Mouse (Mus musculus) kidney, embryonic 15.5 days (tissue): ENCODE measurements around the gene Lhb. TPM values are rescaled to one million over a fixed set of nuclear protein-coding genes. Genes with fewer than 3 reads are reported as not detected.

Experiments
- ATAC-seq: fragments of 200-750 bp; cut with Nextera tagmentation; replicated peaks from 2 replicates; pipeline ENCODE4 v1.8.0; 2017; ENCODE audit warnings: moderate TSS enrichment; ENCODE audit not compliant: low FRiP score
- H3K27ac ChIP-seq: fragments of 300-500 bp; sonication (generic); 2 replicates; pipeline ENCODE4 v1.5.1; 2015; ENCODE audit warnings: mild to moderate bottlenecking, inconsistent platforms
- H3K27me3 ChIP-seq: fragments of 300-500 bp; sonication (generic); 2 replicates; pipeline ENCODE4 v1.6.1; 2015; ENCODE audit warnings: inconsistent platforms
- H3K36me3 ChIP-seq: fragments of 300-500 bp; sonication (generic); 2 replicates; pipeline ENCODE4 v1.6.1; 2015; ENCODE audit warnings: inconsistent platforms
- H3K4me1 ChIP-seq: fragments of 300-500 bp; sonication (generic); 2 replicates; pipeline ENCODE4 v1.6.1; 2015; ENCODE audit warnings: inconsistent platforms
- H3K4me2 ChIP-seq: fragments of 300-500 bp; sonication (generic); 2 replicates; pipeline ENCODE4 v1.6.1; 2015; ENCODE audit warnings: moderate library complexity, mild to moderate bottlenecking, inconsistent platforms
- H3K4me3 ChIP-seq: fragments of 300-500 bp; sonication (generic); replicated peaks from 2 replicates; pipeline ENCODE4 v1.5.1; 2015; ENCODE audit warnings: mild to moderate bottlenecking, inconsistent platforms
- H3K9ac ChIP-seq: fragments of 300-500 bp; sonication (generic); 2 replicates; pipeline ENCODE4 v1.6.1; 2015; ENCODE audit warnings: mild to moderate bottlenecking, inconsistent platforms
- H3K9me3 ChIP-seq: fragments of 300-500 bp; sonication (generic); replicated peaks from 2 replicates; pipeline ENCODE4 v1.6.1; 2016; ENCODE audit warnings: inconsistent platforms
- WGBS: fragments of 180-500 bp; shearing (Covaris S2); methylation state at CpG from one replicate; pipeline ENCODE4 v1.1.7; 2015; ENCODE audit warnings: mixed read lengths; 5-methylcytosine and 5-hydroxymethylcytosine counted together
- polyA plus RNA-seq: library from polyadenylated mRNA; unstranded; fragments of >200 nt; fragmentation: Nextera tagmentation; extraction: Ambion mirVana; gene quantifications from 2 replicates; pipeline ENCODE4 v1.2.1, GENCODE M21; 2015

Gene Lhb
- polyA plus RNA-seq, 1 experiment from 2014 or later = not detected

DNA sequence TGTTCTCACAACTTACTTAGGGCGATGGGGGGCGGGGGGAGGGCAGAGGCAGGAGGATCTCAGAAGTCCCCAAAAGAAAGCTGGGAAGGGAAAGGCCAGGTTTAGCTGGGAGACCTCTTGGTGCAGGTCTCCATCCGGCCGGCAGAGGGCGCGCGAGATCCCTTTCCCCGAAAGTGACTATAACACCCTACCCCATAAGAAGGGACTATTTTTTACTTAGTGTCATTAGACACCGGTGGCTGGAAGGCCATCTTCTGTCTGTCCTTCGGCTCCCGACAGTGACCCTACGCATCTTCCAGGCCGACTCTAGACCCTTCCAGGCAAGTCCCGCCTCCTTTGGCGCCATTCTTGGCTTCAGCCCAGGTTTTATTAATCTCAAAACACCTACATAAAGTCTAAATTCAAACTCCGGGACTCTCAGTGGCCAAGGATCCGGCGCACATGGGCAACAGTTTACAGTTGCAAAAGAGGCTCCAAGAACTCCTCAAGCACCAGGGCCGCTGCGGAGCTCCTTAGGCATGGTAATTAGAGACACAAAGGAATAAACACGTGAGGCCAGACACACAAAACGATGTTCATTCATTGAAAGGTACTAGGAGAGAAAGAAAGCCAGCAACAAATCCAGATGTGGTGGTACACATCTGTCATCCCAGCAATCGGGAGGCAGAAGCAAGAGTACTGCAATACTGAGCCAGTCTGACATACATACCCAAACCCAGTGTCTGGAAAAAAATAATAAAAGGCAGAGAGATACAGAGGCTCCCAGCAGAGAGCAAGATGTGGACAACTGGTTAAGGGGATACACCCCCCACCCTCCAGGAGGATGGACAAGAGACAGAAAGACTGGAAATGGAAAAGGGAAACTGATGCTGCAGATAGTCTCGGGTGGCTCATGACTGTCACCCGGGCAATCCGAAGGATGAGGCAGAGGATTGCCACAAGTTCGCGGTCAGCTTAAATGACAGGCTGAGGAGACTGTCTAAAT lies 15.2 kb upstream of the Lhb start, which contains the start of gene Kcna7:
Kcna7 (plus strand) TSS at position 563 of the 985 bp plus-strand sequence.
- peaks cover 56% of the 10 kb centered on the region for H3K27me3 ChIP-seq
- H3K9me3 ChIP-seq = no peaks in the 10 kb centered on the region
- peaks cover 19% of the 10 kb centered on the region for H3K4me1 ChIP-seq
- no peak within 1 kb of the TSS for H3K9ac ChIP-seq
- 11% methylated on average over 28 of the region's 28 CpGs for WGBS
- H3K36me3 ChIP-seq = no peaks in the 10 kb centered on the region
- H3K27ac ChIP-seq = no peak within 1 kb of the TSS
- peak within 1 kb of the TSS; percentile 82 for H3K4me2 ChIP-seq
- peak within 1 kb of the TSS; percentile 45 for H3K4me3 ChIP-seq
- 0 out of 2 replicates have a peak, but pooled peaks have one; percentile 34 for ATAC-seq

DNA sequence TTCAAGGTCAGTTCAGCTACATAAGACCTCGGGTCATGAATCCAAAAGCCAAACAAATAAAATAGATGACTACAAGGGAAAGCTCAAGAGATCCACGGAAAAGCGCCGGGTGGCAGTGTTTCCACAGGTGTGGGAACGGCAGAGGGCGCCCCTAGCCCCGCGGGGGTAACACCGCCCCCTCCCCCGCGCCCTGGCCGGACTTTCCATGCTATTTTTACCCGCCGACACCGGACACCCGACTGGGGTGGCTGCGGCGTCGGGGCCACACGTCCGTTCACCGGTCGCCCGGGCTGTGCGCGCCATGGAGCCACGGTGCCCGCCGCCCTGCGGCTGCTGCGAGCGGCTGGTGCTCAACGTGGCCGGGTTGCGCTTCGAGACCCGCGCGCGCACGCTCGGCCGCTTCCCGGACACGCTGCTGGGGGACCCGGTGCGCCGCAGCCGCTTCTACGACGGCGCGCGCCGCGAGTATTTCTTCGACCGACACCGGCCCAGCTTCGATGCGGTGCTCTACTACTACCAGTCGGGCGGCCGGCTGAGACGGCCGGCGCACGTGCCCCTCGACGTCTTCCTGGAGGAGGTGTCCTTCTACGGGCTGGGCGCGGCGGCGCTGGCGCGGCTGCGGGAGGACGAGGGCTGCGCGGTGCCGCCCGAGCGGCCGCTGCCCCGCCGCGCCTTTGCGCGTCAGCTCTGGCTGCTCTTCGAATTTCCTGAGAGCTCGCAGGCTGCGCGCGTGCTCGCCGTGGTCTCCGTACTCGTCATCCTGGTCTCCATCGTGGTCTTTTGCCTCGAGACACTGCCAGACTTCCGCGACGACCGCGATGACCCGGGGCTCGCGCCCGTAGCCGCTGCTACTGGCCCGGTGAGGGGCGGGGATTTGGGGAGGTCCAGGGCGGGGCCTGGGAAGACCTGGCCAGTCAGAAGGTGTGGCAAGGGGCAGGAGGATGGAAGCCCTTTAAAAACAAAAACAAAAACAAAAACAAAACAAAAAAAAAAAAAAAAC lies 14.2 kb upstream of the Lhb start:
- no peaks in the 10 kb centered on the region for H3K9me3 ChIP-seq
- no peak overlapping the region; the same call in 1 of the 2 replicates for H3K9ac ChIP-seq
- peaks cover 67% of the 10 kb centered on the region for H3K27me3 ChIP-seq
- no peaks in the 10 kb centered on the region for H3K36me3 ChIP-seq
- 1% methylated on average over 111 of the region's 114 CpGs for WGBS
- no peak overlapping the region for H3K27ac ChIP-seq
- H3K4me1 ChIP-seq = peaks cover 19% of the 10 kb centered on the region
- peak overlapping the region; percentile 82 for H3K4me2 ChIP-seq
- peak overlapping the region; percentile 45 for H3K4me3 ChIP-seq
- no peak for ATAC-seq

DNA sequence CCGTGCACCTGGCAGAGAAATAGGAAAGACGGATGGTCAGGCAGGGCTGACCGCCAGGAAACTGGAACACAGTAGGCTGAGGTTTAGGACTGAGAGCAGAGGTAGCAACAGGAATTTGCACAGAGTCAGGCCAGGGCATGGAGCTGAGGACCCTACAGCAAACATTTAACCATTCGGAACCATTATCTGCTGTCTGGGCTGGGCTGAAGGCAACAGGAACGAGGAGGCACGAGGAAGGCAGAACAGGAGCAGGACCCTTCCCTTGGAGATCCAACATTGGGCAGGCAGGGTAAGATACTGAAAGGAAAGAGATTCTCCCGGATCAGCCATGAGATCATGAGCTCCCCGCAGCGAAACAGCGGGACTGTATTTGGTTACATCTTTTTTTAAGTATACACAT lies 12.8 kb upstream of the Lhb start:
- no peak overlapping the region for H3K27ac ChIP-seq
- no peak overlapping the region for H3K4me3 ChIP-seq
- no peak overlapping the region for H3K9ac ChIP-seq
- H3K4me2 ChIP-seq = no peak overlapping the region
- no peaks in the 10 kb centered on the region for H3K9me3 ChIP-seq
- ATAC-seq = no peak
- WGBS = 83% methylated on average over 10 of the region's 10 CpGs
- H3K36me3 ChIP-seq = no peaks in the 10 kb centered on the region
- peaks cover 79% of the 10 kb centered on the region for H3K27me3 ChIP-seq
- peaks cover 19% of the 10 kb centered on the region for H3K4me1 ChIP-seq

DNA sequence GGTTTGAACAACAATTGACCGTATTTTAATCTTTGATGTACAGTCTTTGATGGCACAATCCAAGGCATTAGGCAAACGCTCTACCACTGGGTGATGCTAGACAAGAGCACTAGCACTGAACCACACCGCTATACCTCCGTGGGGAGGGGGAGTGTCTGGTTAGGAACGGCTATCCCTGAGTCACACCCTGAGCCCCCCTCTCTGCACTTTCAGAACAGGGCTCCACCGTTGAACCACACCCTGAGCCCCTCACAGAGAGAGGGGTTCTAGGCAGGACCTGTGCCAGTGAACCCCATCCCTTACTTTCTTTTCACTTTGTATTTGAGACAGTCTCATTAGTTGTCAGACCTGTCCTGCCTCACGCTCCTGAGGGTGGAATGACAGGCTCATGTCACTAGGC lies 12.3 kb upstream of the Lhb start:
- Histone ChIP-seq H3K9ac (no peak overlapping the region), H3K4me2 (no peak overlapping the region), H3K27ac (no peak overlapping the region), H3K4me3 (no peak overlapping the region), H3K36me3 (no peaks in the 10 kb centered on the region), H3K9me3 (no peaks in the 10 kb centered on the region), H3K4me1 (peaks cover 24% of the 10 kb centered on the region), H3K27me3 (peaks cover 84% of the 10 kb centered on the region)
- ATAC-seq = no peak
- 70% methylated on average over 7 of the region's 7 CpGs for WGBS

DNA sequence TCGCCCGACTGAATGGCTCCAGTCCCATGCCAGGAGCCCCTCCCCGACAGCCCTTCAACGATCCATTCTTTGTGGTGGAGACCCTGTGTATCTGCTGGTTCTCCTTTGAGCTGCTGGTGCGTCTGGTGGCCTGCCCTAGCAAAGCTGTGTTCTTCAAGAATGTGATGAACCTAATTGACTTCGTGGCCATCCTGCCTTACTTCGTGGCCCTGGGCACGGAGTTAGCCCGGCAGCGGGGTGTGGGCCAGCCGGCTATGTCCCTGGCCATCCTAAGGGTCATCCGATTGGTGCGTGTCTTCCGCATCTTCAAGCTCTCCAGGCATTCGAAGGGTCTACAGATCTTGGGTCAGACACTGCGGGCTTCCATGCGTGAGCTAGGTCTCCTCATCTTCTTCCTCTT lies 11.7 kb upstream of the Lhb start:
- Histone ChIP-seq H3K4me2 (no peak overlapping the region), H3K4me1 (peaks cover 30% of the 10 kb centered on the region), H3K9me3 (no peaks in the 10 kb centered on the region), H3K4me3 (no peak overlapping the region), H3K36me3 (no peaks in the 10 kb centered on the region), H3K27me3 (peaks cover 88% of the 10 kb centered on the region), H3K9ac (no peak overlapping the region), H3K27ac (no peak overlapping the region)
- no peak for ATAC-seq
- 87% methylated on average over 17 of the region's 17 CpGs for WGBS

- H3K4me2 ChIP-seq = no peak overlapping the region
- no peak overlapping the region for H3K4me3 ChIP-seq
- WGBS = 87% methylated on average over 8 of the region's 8 CpGs
- no peaks in the 10 kb centered on the region for H3K9me3 ChIP-seq
- no peak overlapping the region for H3K9ac ChIP-seq
- H3K4me1 ChIP-seq = peaks cover 37% of the 10 kb centered on the region
- H3K27ac ChIP-seq = no peak overlapping the region
- peaks cover 95% of the 10 kb centered on the region for H3K27me3 ChIP-seq
- no peak for ATAC-seq
- no peaks in the 10 kb centered on the region for H3K36me3 ChIP-seq
These were observed 11.0 kb upstream of the Lhb start for GRCm38 (mm10) chr7:45409497-45410163.

DNA sequence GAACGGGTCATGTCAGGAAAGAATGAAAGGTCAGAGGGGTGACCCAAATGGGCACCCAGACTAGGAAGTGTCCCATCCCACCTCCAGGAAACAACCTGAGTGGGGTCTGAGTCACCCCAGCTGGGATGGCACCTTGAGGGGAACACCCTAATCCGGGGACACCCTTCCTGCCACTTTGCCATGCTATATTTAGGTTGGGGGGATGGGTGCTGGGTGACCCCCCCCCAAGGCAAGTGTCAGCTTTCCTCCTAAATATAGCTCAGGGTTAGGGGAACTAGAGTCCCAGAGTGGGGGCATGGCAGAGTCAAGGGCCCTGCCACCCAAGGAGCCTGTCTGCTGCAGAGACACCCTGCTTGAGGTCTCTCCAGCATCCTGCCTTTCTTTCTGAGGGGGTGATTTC lies 8.2 kb upstream of the Lhb start:
- peaks cover 97% of the 10 kb centered on the region for H3K27me3 ChIP-seq
- 87% methylated on average over 2 of the region's 2 CpGs for WGBS
- H3K36me3 ChIP-seq = no peaks in the 10 kb centered on the region
- peaks cover 34% of the 10 kb centered on the region for H3K4me1 ChIP-seq
- H3K9ac ChIP-seq = no peak overlapping the region
- no peak overlapping the region for H3K4me3 ChIP-seq
- no peaks in the 10 kb centered on the region for H3K9me3 ChIP-seq
- H3K4me2 ChIP-seq = no peak overlapping the region
- ATAC-seq = no peak
- no peak overlapping the region for H3K27ac ChIP-seq

GRCm38 (mm10) chr7:45413113-45413863 lies 7.3 kb upstream of the Lhb start, which contains the start of gene Ntf5:
TSS of gene Ntf5 (plus strand) at chr7:45413695.
- H3K4me3 ChIP-seq = peak within 1 kb of the TSS; percentile 55
- 2% methylated on average over 35 of the region's 45 CpGs for WGBS
- H3K36me3 ChIP-seq = no peaks in the 10 kb centered on the region
- peaks cover 97% of the 10 kb centered on the region for H3K27me3 ChIP-seq
- peak within 1 kb of the TSS; percentile 92 for H3K4me2 ChIP-seq
- peak within 1 kb of the TSS; percentile 52 for H3K9ac ChIP-seq
- no peaks in the 10 kb centered on the region for H3K9me3 ChIP-seq
- ATAC-seq = peak; percentile 62
- H3K27ac ChIP-seq = peak within 1 kb of the TSS; percentile 42; the same call in 1 of the 2 replicates
- H3K4me1 ChIP-seq = peaks cover 42% of the 10 kb centered on the region

DNA sequence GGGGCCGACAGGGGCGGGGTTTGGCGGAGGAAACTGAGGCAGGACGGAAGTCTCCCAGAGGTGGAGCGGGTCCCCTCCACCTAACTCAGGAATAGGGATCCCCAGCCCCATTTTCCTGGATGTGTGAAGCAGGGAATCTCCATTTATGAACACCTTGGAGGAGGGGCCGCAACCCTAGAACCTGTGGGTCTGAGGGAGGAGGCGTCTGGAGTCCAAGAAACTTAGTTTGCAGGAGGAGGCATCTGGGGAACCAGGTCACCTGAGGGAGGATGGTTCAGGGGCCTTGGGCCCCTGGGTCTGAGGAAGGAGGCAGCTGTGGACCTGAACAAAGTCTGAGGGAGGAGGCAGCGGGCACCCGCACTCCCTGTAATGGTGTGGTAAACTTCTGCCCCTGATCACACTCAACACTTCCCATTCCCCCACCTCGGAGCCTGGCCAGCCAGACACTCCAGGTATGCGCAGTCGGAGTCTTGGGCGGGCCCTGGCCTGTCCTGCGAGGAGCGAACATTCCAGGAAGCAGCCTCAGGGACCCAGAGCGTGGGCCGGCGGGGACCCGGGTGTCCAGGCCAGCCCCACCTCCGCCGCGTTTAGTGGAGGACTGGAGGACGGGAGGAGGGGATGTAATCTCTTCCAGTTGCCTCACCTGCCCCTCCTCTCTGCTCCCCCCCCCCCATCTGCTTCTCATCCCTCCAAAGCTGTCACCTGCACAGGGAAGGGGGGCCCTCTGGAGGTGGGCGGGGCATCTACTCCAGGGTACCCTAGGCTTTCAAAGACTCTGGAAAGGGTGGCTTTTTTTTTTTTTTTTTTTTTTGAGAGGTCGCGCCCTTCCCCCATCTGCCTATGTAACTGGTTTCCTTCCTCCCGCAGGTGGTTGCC lies 6.5 kb upstream of the Lhb start:
- peak; percentile 31 for ATAC-seq
- no peaks in the 10 kb centered on the region for H3K36me3 ChIP-seq
- H3K27ac ChIP-seq = peak overlapping the region; percentile 42; the same call in 1 of the 2 replicates
- H3K9ac ChIP-seq = peak overlapping the region; percentile 52
- 2% methylated on average over 27 of the region's 27 CpGs for WGBS
- H3K9me3 ChIP-seq = no peaks in the 10 kb centered on the region
- peaks cover 97% of the 10 kb centered on the region for H3K27me3 ChIP-seq
- H3K4me1 ChIP-seq = peaks cover 45% of the 10 kb centered on the region
- peak overlapping the region; percentile 55 for H3K4me3 ChIP-seq
- peak overlapping the region; percentile 92 for H3K4me2 ChIP-seq

DNA sequence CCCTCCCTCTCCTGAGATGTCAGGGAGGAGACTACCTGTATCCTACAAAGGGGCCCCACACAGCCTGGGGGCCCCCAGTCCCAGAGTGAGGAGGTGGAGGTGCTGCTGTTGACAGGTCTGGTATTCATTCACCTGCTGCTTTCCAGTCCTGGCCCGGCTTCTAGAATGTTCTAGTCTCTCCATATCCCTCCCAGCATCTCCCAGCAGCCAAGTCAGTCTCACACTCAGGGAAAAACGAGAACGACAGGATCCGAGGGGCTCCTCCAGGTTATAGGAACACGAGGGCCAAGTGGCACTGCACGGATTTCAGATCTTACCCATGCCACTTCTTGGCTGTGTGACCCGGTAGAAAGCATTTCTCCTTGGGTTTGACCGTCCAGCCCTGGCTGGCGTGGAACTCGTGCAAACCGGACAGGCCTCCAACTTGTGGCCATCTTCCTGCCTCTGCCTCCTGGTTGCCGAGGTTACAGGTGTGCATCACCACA lies 5.8 kb upstream of the Lhb start:
- Histone ChIP-seq H3K4me2 (peak overlapping the region; percentile 92), H3K4me1 (peaks cover 46% of the 10 kb centered on the region), H3K9me3 (no peaks in the 10 kb centered on the region), H3K9ac (no peak overlapping the region), H3K27ac (no peak overlapping the region), H3K27me3 (peaks cover 97% of the 10 kb centered on the region), H3K36me3 (no peaks in the 10 kb centered on the region), H3K4me3 (no peak overlapping the region; the same call in 1 of the 2 replicates)
- ATAC-seq = no peak
- 43% methylated on average over 12 of the region's 12 CpGs for WGBS
